Mouse (Mus musculus) stomach, embryonic 14.5 days (tissue): Measurements from ENCODE around the gene Gpm6b. TPM values are rescaled to one million over a fixed set of nuclear protein-coding genes. Genes with fewer than 3 reads are reported as not detected.

Experiments
- ATAC-seq: fragments of 200-750 bp; cut with Nextera tagmentation; 2 replicates; pipeline ENCODE4 v1.8.0; 2017; ENCODE audit warnings: low read depth, moderate TSS enrichment; ENCODE audit not compliant: insufficient number of reproducible peaks, insufficient read depth, low FRiP score
- H3K27ac ChIP-seq: fragments of 300-500 bp; sonication (generic); 2 replicates; pipeline ENCODE4 v1.5.1; 2014; ENCODE audit warnings: mild to moderate bottlenecking, low read length, moderate library complexity, mixed read lengths
- H3K27me3 ChIP-seq: fragments of 300-500 bp; sonication (generic); 2 replicates; pipeline ENCODE4 v1.6.1; 2014; ENCODE audit warnings: low read length, control low read depth, mixed read lengths; ENCODE audit not compliant: control insufficient read depth, insufficient read depth
- H3K36me3 ChIP-seq: fragments of 300-500 bp; sonication (generic); 2 replicates; pipeline ENCODE4 v1.6.1; 2014; ENCODE audit warnings: mild to moderate bottlenecking, control low read depth, low read length, moderate library complexity, mixed read lengths; ENCODE audit not compliant: control insufficient read depth, insufficient read depth
- H3K4me1 ChIP-seq: fragments of 300-500 bp; sonication (generic); 2 replicates; pipeline ENCODE4 v1.6.1; 2014; ENCODE audit warnings: low read length, control low read depth, mixed read lengths; ENCODE audit not compliant: control insufficient read depth, insufficient read depth
- H3K4me2 ChIP-seq: fragments of 300-500 bp; sonication (generic); replicated peaks from 2 replicates; pipeline ENCODE4 v1.6.1; 2014; ENCODE audit warnings: low read depth, low read length, control low read depth
- H3K4me3 ChIP-seq: fragments of 300-500 bp; sonication (generic); 2 replicates; pipeline ENCODE4 v1.5.1; 2014; ENCODE audit warnings: low read depth, low read length, control low read depth
- H3K9ac ChIP-seq: fragments of 300-500 bp; sonication (generic); replicated peaks from 2 replicates; pipeline ENCODE4 v1.6.1; 2014; ENCODE audit warnings: low read depth, mild to moderate bottlenecking, control low read depth, low read length, moderate library complexity, mixed read lengths
- H3K9me3 ChIP-seq: fragments of 300-500 bp; sonication (generic); 2 replicates; pipeline ENCODE4 v1.6.1; 2016; ENCODE audit warnings: low read depth, low read length, control low read depth; ENCODE audit not compliant: control insufficient read depth
- WGBS: fragments of 180-500 bp; shearing (Covaris S2); extraction: QIAGEN DNeasy Blood & Tissue Kit; methylation state at CpG from one replicate; pipeline ENCODE4 v1.1.7; 2014; 5-methylcytosine and 5-hydroxymethylcytosine counted together
- polyA plus RNA-seq: library from polyadenylated mRNA; unstranded; fragments of >200 nt; fragmentation: Nextera tagmentation; extraction: Ambion mirVana; gene quantifications from 2 replicates; pipeline ENCODE4 v1.2.1, GENCODE M21; 2014

Gpm6b gene
- polyA plus RNA-seq, 1 experiment from 2014 or later = 47.5 TPM

- Histone ChIP-seq H3K4me1 (no peaks in the 10 kb centered on the region), H3K27me3 (no peaks in the 10 kb centered on the region), H3K27ac (no peak overlapping the region), H3K4me3 (no peak overlapping the region), H3K9ac (no peak overlapping the region), H3K36me3 (no peaks in the 10 kb centered on the region), H3K9me3 (no peaks in the 10 kb centered on the region), H3K4me2 (no peak overlapping the region)
- WGBS = 97% methylated on average over 5 of the region's 5 CpGs
- ATAC-seq = no peak
These were observed 99.6 kb downstream of the Gpm6b start for GRCm38 (mm10) chrX:166338353-166338752.

- H3K9me3 ChIP-seq = no peaks in the 10 kb centered on the region
- H3K36me3 ChIP-seq = no peaks in the 10 kb centered on the region
- H3K4me1 ChIP-seq = no peaks in the 10 kb centered on the region
- no peak overlapping the region for H3K4me3 ChIP-seq
- no peaks in the 10 kb centered on the region for H3K27me3 ChIP-seq
- H3K9ac ChIP-seq = no peak overlapping the region
- no peak overlapping the region for H3K4me2 ChIP-seq
- no peak overlapping the region for H3K27ac ChIP-seq
- WGBS = 91% methylated on average over 9 of the region's 9 CpGs
- ATAC-seq = no peak
These were observed 100.2 kb downstream of the Gpm6b start for GRCm38 (mm10) chrX:166338784-166339520.

- H3K9me3 ChIP-seq = no peaks in the 10 kb centered on the region
- no peak overlapping the region for H3K4me2 ChIP-seq
- 78% methylated on average over 4 of the region's 4 CpGs for WGBS
- no peaks in the 10 kb centered on the region for H3K36me3 ChIP-seq
- no peak overlapping the region for H3K9ac ChIP-seq
- H3K27me3 ChIP-seq = no peaks in the 10 kb centered on the region
- ATAC-seq = no peak
- H3K4me1 ChIP-seq = no peaks in the 10 kb centered on the region
- no peak overlapping the region for H3K27ac ChIP-seq
- no peak overlapping the region for H3K4me3 ChIP-seq
These were observed 101.2 kb downstream of the Gpm6b start for GRCm38 (mm10) chrX:166339911-166340310.

GRCm38 (mm10) chrX:166341795-166342194 is 103.1 kb downstream of the Gpm6b start:
- Histone ChIP-seq H3K36me3 (no peaks in the 10 kb centered on the region), H3K4me1 (no peaks in the 10 kb centered on the region), H3K9ac (no peak overlapping the region), H3K4me3 (no peak overlapping the region), H3K9me3 (no peaks in the 10 kb centered on the region), H3K4me2 (no peak overlapping the region), H3K27ac (no peak overlapping the region), H3K27me3 (no peaks in the 10 kb centered on the region)
- WGBS = 83% methylated on average over 6 of the region's 6 CpGs
- no peak for ATAC-seq

GRCm38 (mm10) chrX:166344228-166345015 is 105.7 kb downstream of the Gpm6b start:
- Histone ChIP-seq H3K4me3 (peak overlapping the region; percentile 13), H3K9ac (no peak overlapping the region; the same call in 1 of the 2 replicates), H3K4me1 (no peaks in the 10 kb centered on the region), H3K27ac (no peak overlapping the region), H3K9me3 (no peaks in the 10 kb centered on the region), H3K4me2 (no peak overlapping the region; the same call in 1 of the 2 replicates), H3K36me3 (no peaks in the 10 kb centered on the region), H3K27me3 (no peaks in the 10 kb centered on the region)
- ATAC-seq = no peak
- WGBS = 38% methylated on average over 10 of the region's 10 CpGs

- WGBS = 79% methylated on average over 6 of the region's 6 CpGs
- H3K27me3 ChIP-seq = no peaks in the 10 kb centered on the region
- H3K4me2 ChIP-seq = no peak overlapping the region
- no peaks in the 10 kb centered on the region for H3K9me3 ChIP-seq
- no peaks in the 10 kb centered on the region for H3K36me3 ChIP-seq
- H3K4me1 ChIP-seq = no peaks in the 10 kb centered on the region
- no peak for ATAC-seq
- H3K9ac ChIP-seq = no peak overlapping the region
- no peak overlapping the region for H3K4me3 ChIP-seq
- H3K27ac ChIP-seq = no peak overlapping the region
These were observed 109.4 kb downstream of the Gpm6b start for GRCm38 (mm10) chrX:166348086-166348485.

GRCm38 (mm10) chrX:166348634-166349033 is 109.9 kb downstream of the Gpm6b start:
- no peak overlapping the region for H3K9ac ChIP-seq
- no peaks in the 10 kb centered on the region for H3K4me1 ChIP-seq
- H3K27me3 ChIP-seq = no peaks in the 10 kb centered on the region
- H3K4me3 ChIP-seq = no peak overlapping the region
- no peaks in the 10 kb centered on the region for H3K9me3 ChIP-seq
- no peaks in the 10 kb centered on the region for H3K36me3 ChIP-seq
- no peak overlapping the region for H3K4me2 ChIP-seq
- 84% methylated on average over 4 of the region's 4 CpGs for WGBS
- no peak for ATAC-seq
- no peak overlapping the region for H3K27ac ChIP-seq

- no peak overlapping the region for H3K9ac ChIP-seq
- no peaks in the 10 kb centered on the region for H3K27me3 ChIP-seq
- H3K27ac ChIP-seq = no peak overlapping the region
- ATAC-seq = no peak
- no peaks in the 10 kb centered on the region for H3K36me3 ChIP-seq
- H3K9me3 ChIP-seq = no peaks in the 10 kb centered on the region
- no peak overlapping the region for H3K4me2 ChIP-seq
- H3K4me3 ChIP-seq = no peak overlapping the region
- H3K4me1 ChIP-seq = no peaks in the 10 kb centered on the region
- WGBS = 25% methylated on average over 6 of the region's 6 CpGs
These were observed 113.1 kb downstream of the Gpm6b start for GRCm38 (mm10) chrX:166351790-166352189.
